Mouse (Mus musculus) kidney, adult 11 months (tissue): ENCODE results near the gene Hsdl1.

ENCODE experiments used
- DNase-seq: peaks from one replicate; pipeline ENCODE4 v3.0.0; 2022

Hsdl1 gene

DNA sequence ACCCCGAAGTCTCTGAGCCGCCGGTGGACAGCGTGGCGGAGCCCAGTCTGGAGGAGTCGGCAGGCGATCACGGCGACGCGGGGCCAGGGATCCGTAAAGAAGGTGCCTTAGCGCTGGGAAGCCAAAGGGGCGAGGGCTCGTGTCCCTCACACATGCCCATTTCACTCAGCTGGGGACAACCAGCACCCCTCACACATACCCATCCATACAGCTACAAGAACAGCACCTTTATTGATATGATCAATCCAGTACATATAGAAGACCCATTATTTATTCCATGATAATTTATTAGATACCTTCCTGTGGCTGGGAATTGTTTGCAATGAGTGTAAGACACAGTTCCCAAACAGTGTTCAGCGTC is 363 bp upstream of the Hsdl1 start:
- no peak for DNase-seq

DNA sequence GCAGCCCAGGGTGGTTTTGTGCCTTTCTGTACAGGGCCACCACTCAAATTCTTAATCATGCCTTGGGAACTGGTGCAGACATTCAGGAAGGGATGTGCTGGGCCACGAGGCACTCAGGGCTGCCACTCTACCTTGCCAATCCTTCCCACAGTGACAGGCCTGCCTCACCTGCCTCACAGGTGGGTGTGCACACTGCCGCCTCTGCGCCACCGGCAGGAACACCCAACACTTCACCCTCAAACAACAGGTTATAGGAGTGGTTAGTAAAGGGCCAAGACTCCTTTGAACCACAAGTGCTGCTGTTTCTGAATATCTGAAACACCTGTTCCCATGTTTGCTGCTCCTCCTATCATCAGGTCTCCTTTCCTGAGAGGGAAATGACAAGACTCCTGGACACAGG is 2.6 kb downstream of the Hsdl1 start:
- no peak for DNase-seq

DNA sequence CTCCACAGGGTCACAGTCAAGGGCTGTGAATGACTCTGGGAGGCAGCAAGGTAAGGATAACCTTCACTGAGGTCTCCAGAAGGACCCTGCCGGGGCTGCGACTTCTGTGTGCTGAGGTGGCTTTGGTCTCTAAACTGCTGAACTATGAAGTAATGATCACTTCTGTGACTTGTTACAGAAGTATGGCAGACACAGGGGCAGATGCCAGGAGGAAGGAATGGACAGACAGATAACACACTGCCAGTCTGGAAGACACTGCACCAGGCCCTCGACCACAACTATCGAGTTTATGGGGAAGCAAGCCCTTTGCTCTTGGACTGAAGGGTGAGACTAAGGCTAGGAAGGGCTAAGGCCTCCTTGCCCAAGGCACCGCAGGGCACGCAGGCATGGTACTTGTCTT is 3.8 kb downstream of the Hsdl1 start:
- DNase-seq: no peak

- no peak for DNase-seq
Observed at GRCm38 (mm10) chr8:119569881-119570280, 5.1 kb downstream of the Hsdl1 start.

GRCm38 (mm10) chr8:119568951-119569350 is 6.0 kb downstream of the Hsdl1 start:
- DNase-seq: no peak

DNA sequence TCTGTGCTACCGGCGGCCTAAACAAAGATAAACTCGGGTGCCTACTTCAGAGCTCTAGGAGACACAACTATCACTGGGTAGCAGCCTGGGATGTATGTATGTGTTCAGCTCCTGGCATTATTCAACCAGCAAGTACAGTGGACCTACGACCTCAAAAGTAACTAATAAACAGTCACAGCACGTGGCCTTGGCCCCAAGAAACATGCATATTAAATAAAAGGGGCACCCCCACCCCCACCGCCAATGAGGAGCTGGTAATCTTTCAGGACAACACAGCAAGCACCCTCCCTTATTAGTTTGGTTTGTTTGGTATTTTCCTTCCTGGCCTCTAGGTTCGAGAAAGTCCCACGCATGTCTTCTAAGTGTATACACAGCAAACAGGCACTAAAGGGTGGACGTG is 6.7 kb downstream of the Hsdl1 start:
- DNase-seq: peak; percentile 33

GRCm38 (mm10) chr8:119566367-119566766 is 8.6 kb downstream of the Hsdl1 start:
- no peak for DNase-seq

DNA sequence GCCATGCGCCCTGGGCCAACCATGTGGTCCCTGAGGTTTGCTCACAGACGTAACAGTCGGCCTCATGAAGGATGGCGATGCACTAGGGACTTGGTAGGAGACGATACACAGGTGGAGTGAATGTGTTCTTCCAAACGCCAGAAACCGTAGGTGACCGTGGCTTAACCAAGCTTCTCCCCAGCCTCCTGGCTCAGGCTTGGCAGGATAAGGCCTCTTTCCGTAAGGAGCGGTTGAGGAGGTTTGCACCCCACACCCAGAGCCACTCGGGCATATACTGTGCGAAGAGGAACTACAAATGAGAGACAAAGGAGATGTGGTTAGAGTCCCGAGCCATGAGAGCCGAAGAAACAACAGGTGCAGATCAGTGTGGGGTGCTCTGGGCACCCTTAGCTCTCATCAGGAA is 11.1 kb downstream of the Hsdl1 start:
- no peak for DNase-seq

- DNase-seq: peak; percentile 22
Observed at GRCm38 (mm10) chr8:119559402-119559720, 15.6 kb downstream of the Hsdl1 start.

DNA sequence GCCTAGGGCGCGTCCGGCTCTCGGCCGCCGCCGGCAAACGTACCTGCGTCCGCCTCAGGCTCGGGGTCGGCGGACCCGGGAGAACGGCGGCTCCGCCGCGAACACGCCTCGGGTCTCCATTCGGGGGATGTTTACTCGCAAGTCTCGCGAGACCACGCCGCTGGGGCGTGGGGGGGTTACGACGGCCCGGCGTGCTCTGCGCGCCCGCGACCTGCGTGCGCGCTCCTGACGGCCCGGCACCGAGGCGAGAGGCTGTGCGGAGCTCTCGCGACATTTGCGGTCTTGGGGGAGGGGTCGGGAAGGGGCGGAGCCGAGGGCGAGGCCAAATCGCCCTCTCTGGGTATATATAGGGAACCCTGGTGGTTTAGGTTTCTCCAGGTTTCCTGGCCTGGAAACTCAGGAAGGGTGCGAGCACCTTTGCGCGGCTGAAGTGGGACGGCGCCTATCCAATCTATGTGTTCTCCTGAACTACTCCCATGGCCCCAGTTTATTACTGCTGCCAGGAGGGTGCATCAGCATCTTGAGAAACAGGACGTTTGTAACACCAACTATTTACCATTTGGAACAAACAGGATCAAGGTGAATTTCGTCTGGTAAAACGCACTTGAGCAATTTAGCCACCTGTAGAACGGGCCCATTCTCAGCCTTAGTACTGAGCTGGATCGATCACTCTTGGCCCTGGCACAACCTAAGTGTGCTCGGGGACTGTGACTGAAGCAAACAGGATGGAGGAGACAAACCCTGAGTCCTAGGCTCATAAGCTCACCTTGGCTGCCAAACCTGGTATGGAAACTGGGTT is 16.2 kb downstream of the Hsdl1 start, which contains the start of gene Mbtps1:
Gene Mbtps1 (minus strand): TSS at position 133 of the 799 bp plus-strand sequence.
- peak; percentile 97 for DNase-seq

DNA sequence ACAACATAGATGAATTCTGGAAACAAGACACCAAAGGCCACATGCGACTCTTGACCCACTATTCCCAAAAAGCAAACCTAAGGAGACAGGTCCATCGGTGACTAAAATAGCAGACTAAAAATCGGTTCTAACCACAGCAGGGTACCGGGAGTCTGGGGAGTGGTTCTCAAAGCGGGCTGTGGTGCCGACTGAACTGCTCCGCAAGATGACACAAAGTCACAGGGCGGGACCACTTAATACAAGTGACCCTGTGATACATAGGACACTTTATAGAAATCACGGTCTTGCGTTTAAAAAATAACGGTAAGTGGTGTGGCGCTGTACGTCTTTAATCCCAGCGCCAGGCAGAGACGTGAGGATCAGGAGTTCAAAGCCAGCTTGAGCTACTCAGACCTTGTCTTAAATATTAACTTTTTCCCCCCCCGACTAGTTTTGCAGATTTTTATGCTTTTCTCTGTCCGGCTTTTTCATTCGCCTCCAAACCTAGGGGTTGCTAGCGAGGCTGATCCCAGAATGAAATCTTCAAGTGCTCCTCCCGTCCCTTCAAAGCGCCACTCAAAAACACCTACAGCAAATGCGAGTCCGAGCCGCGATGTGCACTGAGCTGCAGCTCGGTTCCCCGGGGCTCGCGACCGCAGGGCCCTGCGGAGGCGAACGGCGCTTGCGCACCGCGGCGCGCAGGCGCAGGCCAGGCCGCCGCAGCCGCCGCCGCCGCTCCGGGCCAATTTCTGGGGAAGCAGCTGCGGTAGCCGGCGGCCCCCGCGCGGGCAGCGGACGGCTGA is 17.0 kb downstream of the Hsdl1 start:
- DNase-seq: peak; percentile 28

- DNase-seq: no peak
Observed at GRCm38 (mm10) chr8:119557132-119557531, 17.9 kb downstream of the Hsdl1 start.

- DNase-seq: peak; percentile 23
Observed at GRCm38 (mm10) chr8:119555861-119556260, 19.1 kb downstream of the Hsdl1 start.

- DNase-seq: no peak
Observed at GRCm38 (mm10) chr8:119552967-119553366, 22.0 kb downstream of the Hsdl1 start.

DNA sequence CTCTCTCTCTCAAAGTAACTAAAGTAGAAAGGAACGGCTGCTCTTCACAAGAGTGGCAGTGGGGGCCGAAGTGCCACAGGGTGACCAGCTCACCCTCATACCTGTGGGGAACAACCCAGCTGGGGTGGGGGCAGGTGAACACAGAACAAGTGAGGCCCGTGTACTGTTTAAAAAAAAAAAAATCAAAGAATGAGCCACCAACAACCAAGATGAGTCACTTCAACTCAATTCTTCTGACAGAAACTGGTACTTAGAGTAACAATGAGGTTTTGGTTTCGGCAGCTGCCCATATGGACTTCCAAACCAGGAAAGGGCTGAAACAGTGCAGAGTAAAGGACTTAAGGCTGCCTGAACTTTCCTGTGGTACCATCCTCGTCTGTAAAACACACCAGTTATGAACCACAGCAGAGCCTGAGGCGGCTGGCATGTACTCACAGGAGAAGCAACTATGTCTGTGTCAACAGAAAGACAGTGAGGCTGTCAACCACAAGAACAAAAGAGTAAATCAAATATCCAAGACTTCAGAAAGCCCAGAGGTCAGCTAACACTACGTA is 26.3 kb downstream of the Hsdl1 start:
- DNase-seq: no peak

- peak; percentile 30 for DNase-seq
Observed at GRCm38 (mm10) chr8:119547019-119547691, 27.8 kb downstream of the Hsdl1 start.

DNA sequence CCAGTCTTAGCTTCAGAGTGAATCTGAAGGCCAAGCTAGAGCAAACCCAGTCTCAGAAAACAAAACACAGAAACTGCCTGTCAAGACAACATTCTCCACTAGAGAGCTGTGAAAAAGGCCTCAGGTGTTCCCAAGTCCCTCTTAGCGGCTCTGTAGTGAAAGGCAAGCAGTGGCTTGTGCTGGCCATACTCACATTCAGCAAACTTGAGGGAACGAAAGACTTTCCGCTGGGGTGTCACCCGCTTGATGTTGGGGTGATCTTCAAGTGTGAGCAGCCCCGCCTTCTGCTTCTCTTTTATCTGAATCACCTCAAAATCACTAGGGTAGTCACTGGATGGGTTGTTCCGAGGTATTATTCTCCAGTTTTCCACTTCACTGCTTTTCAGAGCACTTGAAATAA is 29.2 kb downstream of the Hsdl1 start:
- DNase-seq: no peak

GRCm38 (mm10) chr8:119545180-119545579 is 29.8 kb downstream of the Hsdl1 start:
- DNase-seq: no peak

GRCm38 (mm10) chr8:119544606-119545005 is 30.4 kb downstream of the Hsdl1 start:
- no peak for DNase-seq

- no peak for DNase-seq
Observed at GRCm38 (mm10) chr8:119531973-119532372, 43.0 kb downstream of the Hsdl1 start.

- DNase-seq: no peak
Observed at GRCm38 (mm10) chr8:119531397-119531796, 43.6 kb downstream of the Hsdl1 start.

DNA sequence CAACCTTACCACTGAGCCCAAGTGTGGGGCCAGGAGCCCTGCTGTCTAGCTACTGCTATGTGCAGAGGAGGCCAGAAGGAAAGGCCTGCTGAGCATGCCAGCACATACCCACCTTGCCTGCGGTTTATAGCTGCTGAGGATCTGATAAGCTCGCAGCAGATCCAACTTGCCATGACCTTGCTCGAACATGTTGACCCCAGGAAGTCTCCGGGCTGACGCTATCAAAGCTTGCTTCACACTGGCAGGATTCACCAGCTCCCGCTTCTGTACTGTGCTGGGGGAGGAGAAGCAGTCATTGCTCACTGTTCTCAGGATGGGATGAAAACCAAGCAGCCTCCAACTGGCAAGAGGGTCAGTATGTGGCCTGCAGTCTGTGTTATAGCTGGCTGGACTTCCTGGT is 44.0 kb downstream of the Hsdl1 start:
- DNase-seq: no peak

DNA sequence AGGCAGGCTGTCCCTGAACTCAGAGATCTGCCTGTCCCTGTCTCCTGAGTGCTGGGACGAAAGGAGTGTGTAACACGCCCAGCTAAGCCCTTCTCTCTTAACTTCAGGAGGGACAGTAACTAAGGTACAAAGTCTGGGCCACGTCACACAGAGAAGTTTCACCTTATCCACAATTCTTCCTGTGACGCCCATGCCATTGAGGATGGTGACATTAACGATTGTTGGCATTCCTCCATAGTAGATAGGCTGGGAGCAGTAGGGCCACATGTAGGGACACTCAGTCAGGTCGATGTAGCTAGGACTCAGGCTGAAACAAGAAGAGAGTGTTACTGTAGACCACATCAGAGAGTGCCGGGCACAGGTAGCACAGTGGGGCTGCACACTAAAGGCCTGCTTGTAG is 46.2 kb downstream of the Hsdl1 start:
- no peak for DNase-seq

DNA sequence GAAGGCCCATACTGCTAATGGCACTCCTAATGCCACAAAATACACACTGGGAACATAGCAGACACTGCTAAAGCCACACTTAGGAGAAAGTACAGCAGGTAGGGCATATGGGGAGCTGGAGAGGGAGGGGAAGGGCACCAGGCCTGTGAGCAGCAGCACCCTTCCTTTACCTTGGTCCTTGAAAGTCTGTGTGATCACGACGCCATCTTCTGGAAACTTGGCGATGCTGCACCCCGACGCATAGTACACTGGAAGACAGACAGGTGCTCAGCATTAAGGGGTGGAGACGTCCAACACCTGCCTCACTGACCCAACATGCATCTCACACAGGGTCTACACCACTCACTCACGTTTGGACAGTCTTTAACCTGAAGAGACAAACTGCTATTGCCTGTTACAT is 54.9 kb downstream of the Hsdl1 start:
- no peak for DNase-seq
